Mouse (Mus musculus): Measurements from ENCODE around the gene Gpc5.

Gpc5 gene

GRCm38 (mm10) chr14:116415511-116415910, 1323.5 kb downstream of the Gpc5 start:
- DNase-seq: no peak

- DNase-seq: no peak
Observed at GRCm38 (mm10) chr14:116448219-116448618, 1356.2 kb downstream of the Gpc5 start.

GRCm38 (mm10) chr14:116453356-116453755, 1361.3 kb downstream of the Gpc5 start:
- DNase-seq: no peak

GRCm38 (mm10) chr14:116456211-116456610, 1364.2 kb downstream of the Gpc5 start:
- no peak for DNase-seq

- DNase-seq: no peak
Observed at GRCm38 (mm10) chr14:116473378-116474179, 1381.6 kb downstream of the Gpc5 start.

GRCm38 (mm10) chr14:116494285-116494850, 1402.4 kb downstream of the Gpc5 start:
- no peak for DNase-seq

GRCm38 (mm10) chr14:116538216-116538615, 1446.2 kb downstream of the Gpc5 start:
- no peak for DNase-seq

- DNase-seq: no peak
Observed at GRCm38 (mm10) chr14:116543746-116544145, 1451.7 kb downstream of the Gpc5 start.

- DNase-seq: no peak
Observed at GRCm38 (mm10) chr14:116551401-116551800, 1459.4 kb downstream of the Gpc5 start.

- DNase-seq: no peak
Observed at GRCm38 (mm10) chr14:116553316-116553715, 1461.3 kb downstream of the Gpc5 start.

- DNase-seq: no peak
Observed at GRCm38 (mm10) chr14:116558141-116558800, 1466.3 kb downstream of the Gpc5 start.

GRCm38 (mm10) chr14:116559990-116560389, 1468.0 kb downstream of the Gpc5 start:
- DNase-seq: peak; percentile 3
